Mouse (Mus musculus) C2C12 (cell line): ENCODE measurements at regions not wholly inside any gene's neighbourhood (a gene's known extent, or its start where the extent isn't known, plus 50 kb on each side); places are given as distances from the start of the nearest gene placed in this dataset.

Source experiments
- CEBPB ChIP-seq: IDR thresholded peaks from one replicate; pipeline ENCODE4 v1.6.1; 2011; ENCODE audit warnings: low read depth, mild to moderate bottlenecking, control low read depth, moderate library complexity
- CTCF ChIP-seq: IDR thresholded peaks from one replicate; pipeline ENCODE4 v1.5.1; 2011; ENCODE audit not compliant: control insufficient read depth, insufficient read depth, insufficient read length
- FOSL1 ChIP-seq: IDR thresholded peaks from one replicate; pipeline ENCODE4 v1.8.0; 2011; ENCODE audit warnings: mild to moderate bottlenecking, low read length; ENCODE audit not compliant: poor library complexity, insufficient read depth, severe bottlenecking
- MAX ChIP-seq: IDR thresholded peaks from one replicate; pipeline ENCODE4 v1.6.1; 2011; ENCODE audit warnings: mild to moderate bottlenecking, control low read depth
- MYOD1 ChIP-seq: IDR thresholded peaks from one replicate; pipeline ENCODE4 v1.6.1; 2011; ENCODE audit warnings: low read depth; ENCODE audit not compliant: control insufficient read depth, insufficient read length
- MYOG ChIP-seq: IDR thresholded peaks from one replicate; pipeline ENCODE4 v1.6.1; 2011; ENCODE audit not compliant: control insufficient read depth, insufficient read length; ENCODE audit errors: extremely low read depth
- USF1 ChIP-seq: IDR thresholded peaks from one replicate; pipeline ENCODE4 v1.6.1; 2011; ENCODE audit warnings: low read depth, mild to moderate bottlenecking, control low read depth, moderate library complexity

- TF ChIP-seq USF1 (no peak), CTCF (no peak), MYOD1 (no peak), MAX (no peak), FOSL1 (no peak), MYOG (no peak), CEBPB (no peak)
Observed at GRCm38 (mm10) chr14:99541716-99542115, 243.2 kb downstream of the Klf5 start.
